Mouse (Mus musculus): Measurements from ENCODE around the gene Olfr1157.

Olfr1157 gene

GRCm38 (mm10) chr2:87968199-87968598, at the start of gene Olfr1157:
Olfr1157 (minus strand) TSS chr2:87968299.
- DNase-seq (ENCODE audit: low read depth), result no peak

GRCm38 (mm10) chr2:88007515-88008318, 39.6 kb upstream of the Olfr1157 start, which contains the start of gene Olfr1160:
Olfr1160 (minus strand) TSS chr2:88008268.
- no peak for DNase-seq (ENCODE audit: low read depth)

- no peak for DNase-seq (ENCODE audit: low read depth)
Observed at GRCm38 (mm10) chr2:87989813-87990212, 21.7 kb upstream of the Olfr1157 start, which contains the start of gene Olfr1158. Olfr1158 (plus strand) TSS chr2:87990113.

- no peak for DNase-seq (ENCODE audit: low read depth)
Observed at GRCm38 (mm10) chr2:87974563-87974962, 6.5 kb upstream of the Olfr1157 start, which contains the start of gene Olfr74. Olfr74 (minus strand) TSS chr2:87974663.

- no peak for DNase-seq (ENCODE audit: low read depth)
Observed at GRCm38 (mm10) chr2:87953000-87953399, 15.1 kb downstream of the Olfr1157 start, which contains the start of gene Olfr1156. Olfr1156 (minus strand) TSS chr2:87953100.

GRCm38 (mm10) chr2:87945037-87945436, 23.1 kb downstream of the Olfr1157 start, which contains the start of gene Olfr1155:
Olfr1155 (minus strand) TSS chr2:87945137.
- DNase-seq (ENCODE audit: low read depth), result no peak
